Mouse (Mus musculus): Measurements from ENCODE around the gene Nutf2.
A peak's percentile ranks its signal among the peaks of the same experiment; 100 is the strongest.
"Not testable (repeated sequence)": the region's sequence is repeated elsewhere in the genome, so short reads cannot be mapped to it uniquely, and the experiment has no call there.

Gene Nutf2

GRCm38 (mm10) chr8:105826379-105826778 lies 34.0 kb upstream of the Nutf2 start:
- TF ChIP-seq POU5F1 (IDR thresholded peaks at IDR 0.05; ENCODE audit: borderline replicate concordance, low read length) (no peak), NANOG (IDR thresholded peaks at IDR 0.05; ENCODE audit: borderline replicate concordance, low read length) (no peak), CTCF (conservative IDR thresholded peaks at IDR 0.05; ENCODE audit: low read length) (no peak)
- Histone ChIP-seq H3K4me1 (replicated peaks; ENCODE audit: low read depth, low read length) (peaks cover 29% of the 10 kb centered on the region), H3K36me3 (ENCODE audit: insufficient read depth, low read length) (peaks cover 37% of the 10 kb centered on the region), H3K27me3 (ENCODE audit: insufficient read depth, low read length) (no peaks in the 10 kb centered on the region), H3K4me3 (replicated peaks; ENCODE audit: low read length) (peak overlapping the region; percentile 99), H3K9me3 (ENCODE audit: low read length) (no peaks in the 10 kb centered on the region)

GRCm38 (mm10) chr8:105826861-105827848 lies 33.2 kb upstream of the Nutf2 start, which contains the start of the genes Ranbp10 and Tsnaxip1:
Gene Ranbp10, minus strand, starts transcription at chr8:105827350.
Gene Tsnaxip1, plus strand, starts transcription at chr8:105827731.
- H3K36me3 ChIP-seq (ENCODE audit: insufficient read depth, low read length): peaks cover 31% of the 10 kb centered on the region
- peak within 1 kb of the TSS; percentile 99 for H3K4me3 ChIP-seq (replicated peaks; ENCODE audit: low read length)
- peaks cover 27% of the 10 kb centered on the region for H3K4me1 ChIP-seq (replicated peaks; ENCODE audit: low read depth, low read length)
- TF ChIP-seq POU5F1 (IDR thresholded peaks at IDR 0.05; ENCODE audit: borderline replicate concordance, low read length) (no peak), NANOG (IDR thresholded peaks at IDR 0.05; ENCODE audit: borderline replicate concordance, low read length) (no peak), CTCF (conservative IDR thresholded peaks at IDR 0.05; ENCODE audit: low read length) (no peak)
- no peaks in the 10 kb centered on the region for H3K9me3 ChIP-seq (ENCODE audit: low read length)
- no peaks in the 10 kb centered on the region for H3K27me3 ChIP-seq (ENCODE audit: insufficient read depth, low read length)

- not testable (repeated sequence) for H3K9me3 ChIP-seq (ENCODE audit: low read length); H3K4me3 ChIP-seq (replicated peaks; ENCODE audit: low read length); H3K36me3 ChIP-seq (ENCODE audit: insufficient read depth, low read length); H3K27me3 ChIP-seq (ENCODE audit: insufficient read depth, low read length); H3K4me1 ChIP-seq (replicated peaks; ENCODE audit: low read depth, low read length)
Observed at GRCm38 (mm10) chr8:105833740-105834139, 26.6 kb upstream of the Nutf2 start.

GRCm38 (mm10) chr8:105835318-105835717 lies 25.1 kb upstream of the Nutf2 start:
- no peaks in the 10 kb centered on the region for H3K9me3 ChIP-seq (ENCODE audit: low read length)
- no peaks in the 10 kb centered on the region for H3K27me3 ChIP-seq (ENCODE audit: insufficient read depth, low read length)
- H3K4me3 ChIP-seq (replicated peaks; ENCODE audit: low read length): no peak overlapping the region
- 0 out of 2 replicates have a peak, but pooled peaks cover 2% of the 10 kb centered on the region for H3K36me3 ChIP-seq (ENCODE audit: insufficient read depth, low read length)
- 0 out of 2 replicates have a peak, but pooled peaks cover 4% of the 10 kb centered on the region for H3K4me1 ChIP-seq (replicated peaks; ENCODE audit: low read depth, low read length)
- TF ChIP-seq CTCF (conservative IDR thresholded peaks at IDR 0.05; ENCODE audit: low read length): peak; percentile 66
- TF ChIP-seq NANOG (IDR thresholded peaks at IDR 0.05; ENCODE audit: borderline replicate concordance, low read length): no peak

- no peak for TF ChIP-seq POU5F1 (IDR thresholded peaks at IDR 0.05; ENCODE audit: borderline replicate concordance, low read length)
- no peak for TF ChIP-seq NANOG (IDR thresholded peaks at IDR 0.05; ENCODE audit: borderline replicate concordance, low read length)
- no peak for TF ChIP-seq CTCF (conservative IDR thresholded peaks at IDR 0.05; ENCODE audit: low read length)
- Histone ChIP-seq H3K4me3 (replicated peaks; ENCODE audit: low read length) (no peak overlapping the region), H3K36me3 (ENCODE audit: insufficient read depth, low read length) (peaks cover 19% of the 10 kb centered on the region), H3K4me1 (replicated peaks; ENCODE audit: low read depth, low read length) (0 out of 2 replicates have a peak, but pooled peaks cover 4% of the 10 kb centered on the region), H3K9me3 (ENCODE audit: low read length) (no peaks in the 10 kb centered on the region), H3K27me3 (ENCODE audit: insufficient read depth, low read length) (no peaks in the 10 kb centered on the region)
Observed at GRCm38 (mm10) chr8:105836991-105837390, 23.4 kb upstream of the Nutf2 start.

- no peaks in the 10 kb centered on the region for H3K9me3 ChIP-seq (ENCODE audit: low read length)
- no peaks in the 10 kb centered on the region for H3K27me3 ChIP-seq (ENCODE audit: insufficient read depth, low read length)
- H3K36me3 ChIP-seq (ENCODE audit: insufficient read depth, low read length): peaks cover 38% of the 10 kb centered on the region
- 0 out of 2 replicates have a peak, but pooled peaks cover 4% of the 10 kb centered on the region for H3K4me1 ChIP-seq (replicated peaks; ENCODE audit: low read depth, low read length)
- TF ChIP-seq CTCF (conservative IDR thresholded peaks at IDR 0.05; ENCODE audit: low read length) (no peak), POU5F1 (IDR thresholded peaks at IDR 0.05; ENCODE audit: borderline replicate concordance, low read length) (no peak), NANOG (IDR thresholded peaks at IDR 0.05; ENCODE audit: borderline replicate concordance, low read length) (no peak)
- H3K4me3 ChIP-seq (replicated peaks; ENCODE audit: low read length): no peak overlapping the region
Observed at GRCm38 (mm10) chr8:105839209-105839608, 21.2 kb upstream of the Nutf2 start.

GRCm38 (mm10) chr8:105846678-105847077 lies 13.7 kb upstream of the Nutf2 start:
- peaks cover 81% of the 10 kb centered on the region for H3K36me3 ChIP-seq (ENCODE audit: insufficient read depth, low read length)
- H3K9me3 ChIP-seq (ENCODE audit: low read length): no peaks in the 10 kb centered on the region
- TF ChIP-seq CTCF (conservative IDR thresholded peaks at IDR 0.05; ENCODE audit: low read length) (no peak), NANOG (IDR thresholded peaks at IDR 0.05; ENCODE audit: borderline replicate concordance, low read length) (no peak), POU5F1 (IDR thresholded peaks at IDR 0.05; ENCODE audit: borderline replicate concordance, low read length) (no peak)
- H3K4me1 ChIP-seq (replicated peaks; ENCODE audit: low read depth, low read length): peaks cover 42% of the 10 kb centered on the region
- no peak overlapping the region for H3K4me3 ChIP-seq (replicated peaks; ENCODE audit: low read length)
- no peaks in the 10 kb centered on the region for H3K27me3 ChIP-seq (ENCODE audit: insufficient read depth, low read length)

GRCm38 (mm10) chr8:105850014-105850413 lies 10.4 kb upstream of the Nutf2 start:
- Histone ChIP-seq H3K36me3 (ENCODE audit: insufficient read depth, low read length) (peaks cover 50% of the 10 kb centered on the region), H3K4me1 (replicated peaks; ENCODE audit: low read depth, low read length) (peaks cover 62% of the 10 kb centered on the region), H3K4me3 (replicated peaks; ENCODE audit: low read length) (peak overlapping the region; percentile 97), H3K9me3 (ENCODE audit: low read length) (no peaks in the 10 kb centered on the region), H3K27me3 (ENCODE audit: insufficient read depth, low read length) (no peaks in the 10 kb centered on the region)
- no peak for TF ChIP-seq POU5F1 (IDR thresholded peaks at IDR 0.05; ENCODE audit: borderline replicate concordance, low read length)
- TF ChIP-seq CTCF (conservative IDR thresholded peaks at IDR 0.05; ENCODE audit: low read length): no peak
- no peak for TF ChIP-seq NANOG (IDR thresholded peaks at IDR 0.05; ENCODE audit: borderline replicate concordance, low read length)

Data from E14TG2a.4 (cell line).